Mouse (Mus musculus) right cerebral cortex, postnatal 25 days (tissue): ENCODE measurements around the gene Olfr693.
"Not testable (repeated sequence)": the region's sequence is repeated elsewhere in the genome, so short reads cannot be mapped to it uniquely, and the experiment has no call there.

Source experiments
- DNase-seq: peaks from one replicate; pipeline ENCODE4 v3.0.0; 2022

Gene Olfr693

GRCm38 (mm10) chr7:106680484-106680883 is at the start of gene Olfr693:
TSS of gene Olfr693 (minus strand) at chr7:106680584.
- no peak for DNase-seq

- not testable (repeated sequence) for DNase-seq
These were observed 45.3 kb upstream of the Olfr693 start for GRCm38 (mm10) chr7:106725654-106726053.

- DNase-seq = no peak
These were observed 35.9 kb upstream of the Olfr693 start, which contains the start of gene Olfr695 for GRCm38 (mm10) chr7:106716296-106716695. TSS of gene Olfr695 (minus strand) at chr7:106716396.

GRCm38 (mm10) chr7:106711463-106711862 is 31.1 kb upstream of the Olfr693 start:
- no peak for DNase-seq

- not testable (repeated sequence) for DNase-seq
These were observed 27.3 kb upstream of the Olfr693 start for GRCm38 (mm10) chr7:106707705-106708104.

- DNase-seq = no peak
These were observed 16.5 kb upstream of the Olfr693 start for GRCm38 (mm10) chr7:106696891-106697290.

- no peak for DNase-seq
These were observed 12.6 kb upstream of the Olfr693 start for GRCm38 (mm10) chr7:106692976-106693375.

- no peak for DNase-seq
These were observed 11.3 kb upstream of the Olfr693 start, which contains the start of gene Olfr694 for GRCm38 (mm10) chr7:106691714-106692113. TSS of gene Olfr694 (minus strand) at chr7:106691814.

- DNase-seq = no peak
These were observed 5.0 kb upstream of the Olfr693 start for GRCm38 (mm10) chr7:106685382-106685781.

GRCm38 (mm10) chr7:106652344-106652652 is 28.1 kb downstream of the Olfr693 start:
- DNase-seq = no peak

GRCm38 (mm10) chr7:106651555-106652343 is 28.6 kb downstream of the Olfr693 start:
- no peak for DNase-seq

- no peak for DNase-seq
These were observed 30.6 kb downstream of the Olfr693 start for GRCm38 (mm10) chr7:106649774-106650173.

- no peak for DNase-seq
These were observed 35.1 kb downstream of the Olfr693 start for GRCm38 (mm10) chr7:106645261-106645660.

- no peak for DNase-seq
These were observed 36.0 kb downstream of the Olfr693 start for GRCm38 (mm10) chr7:106644222-106644870.

- no peak for DNase-seq
These were observed 39.5 kb downstream of the Olfr693 start for GRCm38 (mm10) chr7:106640839-106641238.

GRCm38 (mm10) chr7:106635560-106635959 is 44.8 kb downstream of the Olfr693 start:
- DNase-seq = no peak
